Mouse (Mus musculus) E14TG2a.4 (cell line): ENCODE data around the gene Mlf1.
A peak's percentile ranks its signal among the peaks of the same experiment; 100 is the strongest.

ENCODE experiments used
- H3K27me3 ChIP-seq: 2 replicates; pipeline ENCODE4 v1.6.1; 2014; ENCODE audit warnings: low read length, control low read depth; ENCODE audit not compliant: insufficient read depth
- H3K36me3 ChIP-seq: 2 replicates; pipeline ENCODE4 v1.6.1; 2014; ENCODE audit warnings: low read length, control low read depth; ENCODE audit not compliant: insufficient read depth
- H3K4me1 ChIP-seq: replicated peaks from 2 replicates; pipeline ENCODE4 v1.6.1; 2014; ENCODE audit warnings: low read depth, low read length, control low read depth
- H3K4me3 ChIP-seq: replicated peaks from 2 replicates; pipeline ENCODE4 v1.5.1; 2014; ENCODE audit warnings: mild to moderate bottlenecking, low read length
- H3K9me3 ChIP-seq: 2 replicates; pipeline ENCODE4 v1.6.1; 2014; ENCODE audit warnings: low read length, control low read depth
- CTCF ChIP-seq: conservative IDR thresholded peaks from 2 replicates; pipeline ENCODE4 v1.5.1; 2014; ENCODE audit warnings: low read length
- NANOG ChIP-seq: IDR thresholded peaks from 2 replicates; pipeline ENCODE4 v1.6.1; 2014; ENCODE audit warnings: borderline replicate concordance, low read length, mixed read lengths
- POU5F1 ChIP-seq: IDR thresholded peaks from 2 replicates; pipeline ENCODE4 v1.6.1; 2014; ENCODE audit warnings: low read length, borderline replicate concordance

Gene Mlf1

GRCm38 (mm10) chr3:67352763-67353149 lies 21.1 kb upstream of the Mlf1 start:
- no peak overlapping the region for H3K4me3 ChIP-seq
- TF ChIP-seq POU5F1 (no peak), NANOG (no peak), CTCF (no peak)
- H3K36me3 ChIP-seq: no peaks in the 10 kb centered on the region
- no peaks in the 10 kb centered on the region for H3K4me1 ChIP-seq
- H3K9me3 ChIP-seq: no peaks in the 10 kb centered on the region
- H3K27me3 ChIP-seq: no peaks in the 10 kb centered on the region

- Histone ChIP-seq H3K27me3 (no peaks in the 10 kb centered on the region), H3K4me3 (no peak overlapping the region), H3K4me1 (no peaks in the 10 kb centered on the region), H3K9me3 (no peaks in the 10 kb centered on the region), H3K36me3 (no peaks in the 10 kb centered on the region)
- no peak for TF ChIP-seq NANOG
- TF ChIP-seq CTCF: no peak
- TF ChIP-seq POU5F1: no peak
Observed at GRCm38 (mm10) chr3:67358376-67358775, 15.5 kb upstream of the Mlf1 start.

- Histone ChIP-seq H3K4me3 (no peak overlapping the region), H3K4me1 (no peaks in the 10 kb centered on the region), H3K27me3 (peaks cover 6% of the 10 kb centered on the region), H3K9me3 (no peaks in the 10 kb centered on the region), H3K36me3 (no peaks in the 10 kb centered on the region)
- TF ChIP-seq CTCF (no peak), NANOG (no peak), POU5F1 (no peak)
Observed at GRCm38 (mm10) chr3:67366087-67366892, 7.6 kb upstream of the Mlf1 start.

- no peaks in the 10 kb centered on the region for H3K4me1 ChIP-seq
Observed at GRCm38 (mm10) chr3:67367481-67367880, 6.4 kb upstream of the Mlf1 start.

GRCm38 (mm10) chr3:67369407-67370079 lies 4.4 kb upstream of the Mlf1 start:
- TF ChIP-seq NANOG (no peak), CTCF (peak; percentile 49)
- Histone ChIP-seq H3K36me3 (no peaks in the 10 kb centered on the region), H3K4me1 (peaks cover 5% of the 10 kb centered on the region; the same call in 1 of the 2 replicates), H3K27me3 (peaks cover 26% of the 10 kb centered on the region), H3K4me3 (no peak overlapping the region), H3K9me3 (0 out of 2 replicates have a peak, but pooled peaks cover 2% of the 10 kb centered on the region)

More at GRCm38 (mm10) chr3:67367481-67367880, 6.4 kb upstream of the Mlf1 start:
- H3K4me3 ChIP-seq: no peak overlapping the region
- TF ChIP-seq NANOG (no peak), POU5F1 (no peak), CTCF (no peak)
- H3K27me3 ChIP-seq: peaks cover 12% of the 10 kb centered on the region
- H3K36me3 ChIP-seq: no peaks in the 10 kb centered on the region
- no peaks in the 10 kb centered on the region for H3K9me3 ChIP-seq

GRCm38 (mm10) chr3:67372194-67372593 lies 1.7 kb upstream of the Mlf1 start:
- Histone ChIP-seq H3K4me1 (peaks cover 7% of the 10 kb centered on the region; the same call in 1 of the 2 replicates), H3K27me3 (peaks cover 35% of the 10 kb centered on the region)
- TF ChIP-seq CTCF: no peak
- TF ChIP-seq NANOG: no peak
- TF ChIP-seq POU5F1: no peak

GRCm38 (mm10) chr3:67372781-67373180 lies 1.1 kb upstream of the Mlf1 start:
- H3K9me3 ChIP-seq: 0 out of 2 replicates have a peak, but pooled peaks cover 3% of the 10 kb centered on the region
- no peak overlapping the region for H3K4me3 ChIP-seq
- no peaks in the 10 kb centered on the region for H3K36me3 ChIP-seq
- no peak for TF ChIP-seq CTCF
- H3K27me3 ChIP-seq: peaks cover 35% of the 10 kb centered on the region
- H3K4me1 ChIP-seq: peaks cover 7% of the 10 kb centered on the region; the same call in 1 of the 2 replicates

More at GRCm38 (mm10) chr3:67372194-67372593, 1.7 kb upstream of the Mlf1 start:
- no peak overlapping the region for H3K4me3 ChIP-seq
- H3K9me3 ChIP-seq: 0 out of 2 replicates have a peak, but pooled peaks cover 3% of the 10 kb centered on the region
- no peaks in the 10 kb centered on the region for H3K36me3 ChIP-seq

- Histone ChIP-seq H3K4me1 (peaks cover 7% of the 10 kb centered on the region; the same call in 1 of the 2 replicates), H3K27me3 (peaks cover 35% of the 10 kb centered on the region), H3K36me3 (no peaks in the 10 kb centered on the region), H3K9me3 (0 out of 2 replicates have a peak, but pooled peaks cover 3% of the 10 kb centered on the region), H3K4me3 (peak overlapping the region; percentile 78)
- TF ChIP-seq NANOG: no peak
- no peak for TF ChIP-seq POU5F1
- no peak for TF ChIP-seq CTCF
Observed at GRCm38 (mm10) chr3:67374360-67374778, 472 bp downstream of the Mlf1 start.

- H3K4me3 ChIP-seq: peak within 1 kb of the TSS; percentile 78
- no peaks in the 10 kb centered on the region for H3K36me3 ChIP-seq
- TF ChIP-seq NANOG (no peak), POU5F1 (no peak), CTCF (no peak)
- H3K27me3 ChIP-seq: peaks cover 35% of the 10 kb centered on the region
- peaks cover 7% of the 10 kb centered on the region; the same call in 1 of the 2 replicates for H3K4me1 ChIP-seq
- H3K9me3 ChIP-seq: 0 out of 2 replicates have a peak, but pooled peaks cover 3% of the 10 kb centered on the region
Observed at GRCm38 (mm10) chr3:67375063-67375462, 1.2 kb downstream of the Mlf1 start, which contains the start of gene Gm17402. TSS of gene Gm17402 (minus strand) at chr3:67375163.
